Mouse (Mus musculus): ENCODE measurements at regions not wholly inside any gene's neighbourhood (a gene's known extent, or its start where the extent isn't known, plus 50 kb on each side); places are given as distances from the start of the nearest gene placed in this dataset.

DNA sequence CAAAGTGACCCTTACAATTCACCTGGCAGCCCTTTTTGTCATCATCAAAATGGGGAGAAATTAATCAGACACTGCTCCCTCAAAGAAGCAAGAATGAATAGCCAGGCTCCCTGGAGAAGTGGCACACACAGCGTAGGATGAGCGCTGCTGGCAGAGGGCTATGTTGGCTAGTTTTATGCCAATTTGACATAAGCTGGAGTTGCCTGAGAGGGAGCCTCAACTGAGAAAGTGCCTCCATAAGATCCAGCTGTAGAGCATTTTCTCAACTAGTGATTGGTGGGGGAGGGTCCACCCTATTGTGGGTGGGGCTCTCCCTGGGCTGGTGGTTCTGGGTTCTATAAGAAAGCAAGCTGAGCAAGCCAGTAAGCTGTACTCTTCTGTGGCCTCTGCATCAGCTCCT, 179.3 kb upstream of the Egln3 start:
- DNase-seq (ENCODE audit: low spot score), result no peak

GRCm38 (mm10) chr12:54382061-54382460, 178.4 kb upstream of the Egln3 start:
- DNase-seq (ENCODE audit: low spot score), result no peak

DNA sequence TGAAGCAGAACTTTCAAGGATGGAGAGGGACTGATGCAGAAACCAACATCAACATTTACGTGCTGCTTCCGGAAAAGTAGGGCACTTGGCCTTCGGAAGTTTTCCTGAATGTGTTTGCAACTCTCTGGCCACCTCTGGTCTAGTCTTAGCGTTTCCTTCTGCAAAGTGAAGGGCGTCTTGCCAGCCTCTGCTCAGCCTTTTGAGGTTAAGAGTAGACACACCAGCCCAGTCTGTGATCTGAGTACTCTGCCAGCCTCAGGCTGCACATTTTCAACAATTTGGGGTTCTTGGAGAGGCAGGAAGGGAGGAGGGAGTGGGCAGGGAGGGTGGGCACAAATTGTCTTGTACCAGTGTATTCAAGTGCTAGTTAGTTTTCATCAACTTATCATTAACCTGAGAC, 176.7 kb upstream of the Egln3 start:
- no peak for DNase-seq (ENCODE audit: low spot score)

GRCm38 (mm10) chr12:54378576-54378975, 174.9 kb upstream of the Egln3 start:
- DNase-seq (ENCODE audit: low spot score), result no peak

GRCm38 (mm10) chr12:54374060-54374459, 170.4 kb upstream of the Egln3 start:
- no peak for DNase-seq (ENCODE audit: low spot score)

GRCm38 (mm10) chr12:54369217-54369616, 165.6 kb upstream of the Egln3 start:
- DNase-seq (ENCODE audit: low spot score), result no peak

GRCm38 (mm10) chr12:54364381-54365095, 160.9 kb upstream of the Egln3 start:
- DNase-seq (ENCODE audit: low spot score), result no peak

GRCm38 (mm10) chr12:54361762-54362161, 158.1 kb upstream of the Egln3 start:
- no peak for DNase-seq (ENCODE audit: low spot score)

- no peak for DNase-seq (ENCODE audit: low spot score)
These were observed 150.5 kb upstream of the Egln3 start for GRCm38 (mm10) chr12:54354187-54354586.

- no peak for DNase-seq (ENCODE audit: low spot score)
These were observed 150.0 kb upstream of the Egln3 start for GRCm38 (mm10) chr12:54353694-54354093.

- DNase-seq (ENCODE audit: low spot score), result no peak
These were observed 149.4 kb upstream of the Egln3 start for GRCm38 (mm10) chr12:54352963-54353606.

DNA sequence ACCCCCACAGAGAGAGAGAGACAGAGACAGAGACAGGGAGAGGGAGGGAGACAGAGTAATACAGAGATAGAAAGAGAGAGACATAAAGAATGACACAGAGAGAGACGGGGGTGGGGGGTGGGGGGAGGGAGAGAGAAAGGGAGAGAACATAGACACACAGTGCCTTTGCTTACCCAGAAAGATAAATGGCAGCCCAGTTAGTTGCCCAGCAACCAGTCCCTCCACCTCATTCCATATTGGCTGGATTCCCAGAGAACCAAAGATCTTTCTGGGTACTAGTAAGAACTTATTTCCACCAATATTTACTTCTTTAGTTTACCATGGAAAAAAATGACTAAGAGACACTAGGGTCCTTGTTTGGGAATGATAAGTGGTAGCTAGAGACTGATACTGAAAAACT, 146.6 kb upstream of the Egln3 start:
- no peak for DNase-seq (ENCODE audit: low spot score)

- DNase-seq (ENCODE audit: low spot score), result no peak
These were observed 145.7 kb upstream of the Egln3 start for GRCm38 (mm10) chr12:54349403-54349802.

GRCm38 (mm10) chr12:54343493-54343892, 139.8 kb upstream of the Egln3 start:
- no peak for DNase-seq (ENCODE audit: low spot score)

GRCm38 (mm10) chr12:54335509-54335908, 131.8 kb upstream of the Egln3 start:
- no peak for DNase-seq (ENCODE audit: low spot score)

- DNase-seq (ENCODE audit: low spot score), result no peak
These were observed 131.0 kb upstream of the Egln3 start for GRCm38 (mm10) chr12:54334491-54335132.

DNA sequence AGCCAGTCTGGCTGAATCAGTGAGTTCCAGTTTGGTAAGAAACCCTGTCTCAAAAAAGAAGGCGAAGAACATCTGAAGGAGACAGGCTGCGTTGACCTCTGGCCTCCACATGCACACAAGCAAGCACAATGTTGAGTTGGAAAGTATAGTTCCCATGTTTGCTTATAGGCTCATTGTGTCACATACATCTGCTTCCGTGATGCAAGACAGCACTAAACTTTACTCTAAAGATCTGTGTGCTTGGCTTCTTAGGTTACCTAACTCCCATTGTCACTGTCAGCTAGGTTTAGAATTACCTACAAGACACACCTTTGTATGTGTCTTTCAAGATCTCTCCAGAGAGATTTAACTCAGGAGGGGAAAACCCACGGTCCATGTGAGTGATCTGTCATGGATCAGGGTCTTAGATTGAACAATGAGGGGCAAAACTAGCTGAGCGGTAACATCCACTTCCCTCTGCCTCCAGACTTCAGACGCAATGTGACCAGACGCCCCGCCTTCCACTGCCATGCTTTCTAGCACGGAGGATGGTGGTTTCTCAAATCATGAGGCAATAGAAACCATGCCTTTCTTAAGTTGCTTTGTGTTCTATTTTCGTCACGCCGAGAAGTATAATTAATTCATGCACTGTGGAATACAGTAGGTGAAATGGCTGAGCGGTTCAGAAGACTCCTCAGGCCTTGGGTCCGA, 130.1 kb upstream of the Egln3 start:
- no peak for DNase-seq (ENCODE audit: low spot score)

DNA sequence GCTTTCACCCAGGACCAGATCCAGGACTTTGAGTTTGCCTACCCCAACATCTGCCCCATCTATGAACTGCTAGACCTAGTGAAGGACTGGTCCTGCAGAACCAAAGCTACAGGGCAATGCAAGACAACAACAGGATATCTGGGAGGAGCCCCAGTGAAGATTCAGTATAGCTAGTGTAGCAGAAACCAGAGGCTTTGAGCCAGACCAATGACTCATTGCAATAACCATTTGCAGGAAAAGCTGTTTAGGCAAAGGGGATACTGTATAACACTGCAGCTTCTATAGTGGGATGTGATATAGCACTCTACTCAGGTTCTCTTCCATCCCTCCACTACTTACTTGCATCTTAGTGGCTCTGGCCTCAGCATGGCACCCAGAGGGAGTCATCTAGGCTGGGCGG, 123.8 kb upstream of the Egln3 start:
- DNase-seq (ENCODE audit: low spot score), result no peak

DNA sequence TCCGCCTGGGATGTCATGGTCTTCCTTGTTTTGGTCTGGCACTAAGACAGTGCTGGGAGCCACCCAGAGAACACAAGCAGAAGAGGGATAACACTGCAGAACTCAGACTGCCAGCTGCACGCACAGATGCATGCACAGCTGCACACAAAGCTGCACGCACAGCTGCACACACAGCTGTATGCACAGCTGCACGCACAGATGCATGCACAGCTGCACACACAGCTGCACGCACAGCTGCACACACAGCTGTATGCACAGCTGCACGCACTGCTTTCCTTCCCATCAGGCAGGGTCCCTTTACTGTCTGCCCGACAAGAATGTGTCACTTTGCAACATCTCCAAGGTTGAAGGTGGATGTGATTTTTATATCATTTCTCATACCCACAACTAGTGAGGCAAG, 122.9 kb upstream of the Egln3 start:
- DNase-seq (ENCODE audit: low spot score), result no peak

DNA sequence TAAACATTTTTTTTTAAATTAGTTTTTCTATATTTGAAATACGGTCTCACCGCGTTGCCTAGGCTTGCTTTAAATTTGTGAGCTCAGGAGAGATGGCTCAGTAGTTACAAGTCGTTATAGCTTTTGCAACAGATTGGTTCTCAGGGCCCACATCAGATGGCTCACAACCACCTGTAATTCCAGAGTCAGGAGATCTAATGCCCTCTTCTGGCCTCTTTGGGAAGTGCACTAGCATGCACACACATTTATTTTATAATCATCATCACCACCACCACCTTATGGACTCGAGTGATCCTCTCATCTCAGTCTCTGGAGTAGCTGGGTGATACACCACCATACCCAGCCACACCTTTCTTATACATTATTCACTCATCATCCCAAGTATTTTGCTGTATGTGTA, 116.9 kb upstream of the Egln3 start:
- DNase-seq (ENCODE audit: low spot score), result no peak

DNA sequence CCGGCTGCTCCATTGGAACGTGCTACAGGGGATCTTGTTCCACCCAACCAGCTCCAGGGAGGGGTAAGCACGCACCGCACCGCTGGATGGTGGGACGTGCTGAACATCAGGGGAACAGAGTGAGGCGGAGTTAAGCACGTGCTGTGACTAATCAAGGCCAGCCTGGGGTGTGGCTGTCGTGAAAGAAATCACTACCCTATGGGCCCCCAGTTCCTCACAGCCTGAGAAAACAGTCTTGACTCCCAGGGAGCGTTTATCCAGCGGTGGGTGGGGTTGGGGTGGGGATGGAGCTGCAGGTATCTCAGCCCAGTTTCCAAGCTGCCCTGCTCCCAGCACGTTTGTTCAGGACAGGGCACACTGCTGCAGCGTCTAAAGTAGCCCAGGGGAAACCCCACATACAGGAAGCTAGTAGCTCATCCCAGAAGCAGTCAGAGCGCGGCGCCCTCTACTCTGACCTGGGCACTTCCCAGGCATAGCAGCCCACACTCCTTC, 113.4 kb upstream of the Egln3 start:
- DNase-seq (ENCODE audit: low spot score), result no peak

DNA sequence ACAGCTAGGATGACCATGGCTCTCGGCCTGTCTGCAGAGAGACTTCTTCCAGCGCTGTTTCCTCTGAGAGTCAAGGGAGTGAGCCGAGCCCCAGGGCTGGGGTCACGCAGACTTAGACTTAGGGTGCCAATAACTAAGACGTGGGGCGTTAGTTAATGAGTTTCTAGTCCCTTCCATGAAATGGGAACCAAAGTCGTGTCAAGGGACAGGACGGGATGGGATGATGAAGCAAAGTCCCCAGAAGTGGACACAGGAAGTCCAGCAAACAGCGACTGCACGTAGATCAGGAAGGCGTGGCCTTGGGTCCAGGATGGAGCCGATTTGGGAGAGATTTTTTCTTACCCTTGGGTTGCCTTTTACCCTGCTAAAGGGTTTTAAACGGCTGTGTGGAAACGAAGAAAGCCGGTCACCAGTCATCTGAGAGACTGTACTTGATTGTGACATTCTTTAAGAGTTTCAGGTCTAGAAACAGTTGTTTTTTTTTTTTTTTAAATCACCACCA, 112.5 kb upstream of the Egln3 start:
- no peak for DNase-seq (ENCODE audit: low spot score)

All from ovary, postnatal 14 days (tissue).